Mouse (Mus musculus) right cerebral cortex, postnatal 25 days (tissue): ENCODE results near the gene Zdhhc19.
"Not testable (repeated sequence)": the region's sequence is repeated elsewhere in the genome, so short reads cannot be mapped to it uniquely, and the experiment has no call there.

Source experiments
- DNase-seq: peaks from one replicate; pipeline ENCODE4 v3.0.0; 2022

Gene Zdhhc19

DNA sequence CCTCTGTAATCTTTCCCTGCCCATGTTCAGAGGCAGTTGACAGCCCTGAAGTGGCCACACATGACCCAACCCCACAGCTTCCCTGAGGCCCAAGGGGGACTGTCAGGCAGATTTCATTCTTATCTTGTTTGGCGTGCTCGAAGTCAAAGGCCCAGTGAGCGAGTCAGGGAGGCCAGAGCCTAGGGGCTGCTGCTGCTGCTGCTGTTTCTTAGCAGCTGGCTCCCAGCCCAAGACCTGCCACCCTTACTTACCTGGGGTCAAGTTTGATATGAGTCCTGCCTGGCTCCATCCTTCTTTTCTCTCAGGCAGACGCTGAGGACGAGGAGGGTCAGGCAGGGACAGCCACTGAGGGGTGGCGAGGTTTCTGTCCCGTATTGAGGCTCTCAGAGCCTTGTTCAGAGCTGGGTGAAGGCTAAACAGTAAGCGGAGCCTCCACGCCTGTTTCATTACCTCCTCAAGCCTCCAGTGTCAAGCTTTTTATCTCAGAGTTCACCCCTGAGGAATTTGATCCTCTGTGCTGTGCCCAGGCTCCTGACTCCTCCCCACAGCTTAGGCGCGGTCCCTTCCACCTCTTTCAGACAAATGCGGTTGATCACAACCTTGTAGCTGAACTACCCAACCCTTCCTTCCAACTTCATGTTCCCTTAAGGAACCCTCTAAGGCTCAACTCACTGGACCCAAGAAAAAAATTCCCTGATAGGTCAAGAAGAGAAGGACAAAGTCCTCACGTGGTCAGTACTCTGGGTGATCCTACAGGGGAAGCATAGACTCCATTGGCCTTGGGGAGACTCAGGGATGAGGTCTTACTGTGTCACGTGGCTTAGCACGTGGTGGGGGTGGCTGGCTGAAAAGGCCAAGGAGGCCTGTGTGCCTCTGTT, 8.6 kb upstream of the Zdhhc19 start, which contains the start of gene Slc51a:
TSS of gene Slc51a (minus strand) at position 646 of the 878 bp plus-strand sequence.
- DNase-seq, result no peak

DNA sequence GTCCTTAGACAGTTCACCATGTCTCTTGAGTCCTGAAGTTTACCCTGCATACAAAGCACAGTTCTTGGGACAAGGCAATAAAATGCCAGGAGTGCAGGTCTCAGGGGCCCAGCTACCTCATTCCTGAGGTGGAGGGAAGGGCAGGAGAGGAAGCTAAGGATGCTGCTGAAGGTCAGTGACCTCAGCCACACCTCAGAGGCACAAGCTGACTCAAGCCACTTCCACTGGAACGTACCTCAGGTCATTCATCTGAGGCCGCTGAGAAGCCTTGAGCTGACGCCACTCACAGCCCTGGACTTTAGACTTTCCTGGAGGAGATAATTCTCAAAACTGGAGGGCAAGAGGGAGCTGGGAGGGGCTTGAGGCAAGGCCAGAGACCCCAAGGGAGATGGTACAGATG, 7.1 kb upstream of the Zdhhc19 start:
- no peak for DNase-seq

DNA sequence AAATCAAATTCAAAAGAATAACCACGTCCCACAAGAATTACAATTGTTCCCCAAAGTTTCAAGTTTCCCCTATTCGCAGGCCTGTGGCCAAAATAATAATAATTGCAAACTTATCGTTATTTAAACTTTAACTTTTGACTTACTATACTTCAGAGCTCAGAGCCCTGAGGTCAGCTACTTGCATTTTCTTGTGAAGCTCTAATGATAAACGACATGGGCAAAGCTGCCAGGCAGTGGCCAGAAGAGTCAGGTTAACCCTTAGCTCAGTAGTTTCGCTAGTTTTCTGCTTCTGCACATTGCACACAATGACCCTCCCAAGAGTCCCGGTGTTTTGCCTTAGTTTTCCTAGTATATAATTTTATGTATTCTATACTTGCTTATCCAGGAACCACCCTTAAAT, 1.7 kb upstream of the Zdhhc19 start:
- DNase-seq, result not testable (repeated sequence)

DNA sequence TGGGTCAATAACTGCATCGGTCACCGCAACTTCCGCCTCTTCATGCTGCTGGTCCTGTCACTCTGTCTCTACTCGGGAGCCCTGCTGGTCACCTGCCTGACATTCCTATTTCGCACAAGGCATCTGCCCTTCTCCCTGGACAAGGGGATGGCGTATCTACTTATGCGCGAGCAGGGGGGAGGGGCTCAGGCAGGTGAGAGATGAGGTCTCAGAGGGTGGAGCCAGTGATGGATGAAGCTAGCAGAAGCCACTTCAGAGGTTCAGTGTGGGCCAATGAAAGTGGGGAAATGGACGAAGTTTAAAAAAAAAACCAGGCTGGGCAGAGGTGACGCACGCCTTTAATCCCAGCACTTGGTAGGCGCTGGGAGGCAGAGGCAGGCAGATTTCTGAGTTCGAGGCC, 2.9 kb downstream of the Zdhhc19 start:
- DNase-seq, result no peak

DNA sequence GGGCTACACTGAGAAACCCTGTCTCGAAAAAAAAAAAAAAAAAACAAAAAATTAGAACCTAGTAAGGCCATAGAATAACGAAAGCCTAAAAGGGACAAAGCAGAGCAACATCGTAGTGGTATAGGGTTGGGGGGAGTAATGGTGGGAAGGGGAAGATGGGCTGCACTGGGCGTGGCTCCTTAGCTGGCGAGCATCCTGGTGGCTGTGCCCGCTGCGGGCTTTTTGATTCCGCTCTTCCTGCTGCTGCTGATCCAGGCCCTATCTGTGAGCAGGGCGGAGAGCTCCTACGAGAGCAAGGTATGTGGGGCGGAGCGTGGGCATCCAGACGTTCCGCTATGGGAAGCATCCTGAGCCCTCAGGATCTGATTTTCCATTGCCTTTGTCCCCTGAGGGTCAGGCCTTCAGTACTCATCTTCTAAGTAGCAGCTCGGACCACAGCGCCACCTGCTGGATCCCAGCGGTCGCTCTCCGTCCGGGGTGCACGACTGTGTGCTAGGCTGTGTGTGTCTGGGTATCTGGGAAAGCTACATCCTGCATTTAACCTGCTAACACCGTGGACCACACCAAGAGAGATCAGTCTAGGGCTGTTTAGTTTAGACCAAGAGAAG, 3.5 kb downstream of the Zdhhc19 start:
- peak; percentile 82 for DNase-seq

DNA sequence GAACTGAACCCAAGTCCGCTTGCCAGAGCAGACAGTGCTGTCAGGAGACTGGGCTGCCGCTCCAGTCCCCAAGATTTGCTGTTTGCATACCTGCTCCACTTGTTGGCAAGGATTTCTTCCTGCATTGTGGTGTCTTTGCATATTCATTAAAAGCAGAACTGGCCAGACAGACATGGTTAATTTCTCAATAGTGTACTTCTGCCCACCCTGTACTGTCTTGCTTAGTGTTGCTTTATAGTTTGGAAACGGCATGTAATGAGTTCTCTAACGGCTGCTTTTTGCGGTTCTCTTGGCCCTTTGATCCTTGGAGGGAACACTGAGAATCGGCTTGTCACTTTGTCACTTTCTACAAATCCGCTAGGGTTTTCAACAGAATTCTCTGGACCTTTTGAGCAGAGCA, 5.4 kb downstream of the Zdhhc19 start:
- no peak for DNase-seq

DNA sequence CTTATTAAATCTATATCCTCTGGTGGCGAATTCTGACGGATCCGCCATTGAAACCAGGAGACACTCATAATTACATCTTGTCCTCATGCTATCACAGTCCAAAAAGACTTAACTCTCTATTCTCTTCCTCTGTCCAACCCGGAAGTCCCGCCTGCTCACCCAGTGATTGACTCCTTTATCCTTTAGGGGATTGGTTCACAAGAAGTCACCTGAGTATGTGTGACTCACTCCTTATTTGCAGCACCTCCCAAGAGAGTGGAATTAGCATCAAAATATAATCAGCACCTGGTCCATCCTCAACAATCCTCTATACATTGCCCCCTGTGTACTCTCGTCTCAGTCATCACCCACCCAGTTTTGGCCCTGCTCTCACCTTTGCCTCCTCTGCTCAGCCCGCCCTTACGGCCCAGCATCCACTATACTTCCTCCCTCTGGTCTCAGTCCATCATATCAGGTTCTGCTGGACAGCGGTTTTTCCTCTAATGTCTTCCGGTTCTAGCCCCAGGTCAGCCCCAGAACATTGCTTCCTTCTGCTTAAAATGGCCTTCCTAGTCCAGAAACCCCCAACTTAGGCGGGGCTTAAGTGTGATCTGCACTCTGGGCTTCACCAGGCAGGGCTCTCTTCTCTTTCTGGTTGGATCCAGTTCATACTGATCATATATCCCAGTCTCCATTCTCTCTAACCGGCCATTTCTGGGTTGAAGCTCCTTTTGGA, 6.7 kb downstream of the Zdhhc19 start:
- DNase-seq, result no peak

DNA sequence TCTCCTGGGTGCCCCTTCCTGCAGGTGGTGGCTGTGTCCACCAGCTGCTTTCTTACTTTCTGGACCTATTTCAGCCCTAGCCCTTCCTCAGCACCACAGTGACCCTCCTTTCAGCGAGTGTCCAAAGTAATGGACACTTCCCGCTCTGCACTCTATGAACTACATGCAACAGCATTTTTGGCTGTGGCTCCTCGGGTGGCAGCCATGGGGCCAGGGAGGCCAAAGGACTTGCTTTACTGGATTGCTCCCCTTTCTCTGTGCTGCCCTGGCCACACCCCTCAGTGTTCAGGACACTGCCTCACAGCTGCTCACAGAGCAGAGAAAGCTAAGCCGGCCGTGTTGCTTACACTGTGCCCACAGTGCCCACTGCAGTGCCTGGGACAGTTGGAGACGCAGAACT, 7.6 kb downstream of the Zdhhc19 start:
- no peak for DNase-seq

DNA sequence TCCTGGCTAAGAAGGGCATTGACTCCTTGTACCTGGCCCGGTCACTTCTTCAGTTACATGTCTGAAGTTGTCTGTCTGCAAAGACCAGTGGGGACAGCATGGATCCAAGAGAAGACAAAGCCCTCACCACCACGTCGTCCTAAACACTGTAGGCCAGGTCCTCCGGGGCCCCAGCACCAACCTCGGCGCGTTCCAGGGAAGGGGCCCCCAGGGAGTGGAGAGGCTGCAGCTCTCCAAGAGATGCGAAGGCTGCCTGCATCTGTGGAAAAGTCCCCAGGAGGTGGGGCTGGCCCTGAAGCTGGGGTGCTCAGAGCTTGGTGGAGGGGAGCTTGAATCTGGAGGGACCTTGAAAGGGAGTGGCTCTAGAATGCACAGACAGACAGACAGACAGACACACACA, 10.2 kb downstream of the Zdhhc19 start:
- no peak for DNase-seq

DNA sequence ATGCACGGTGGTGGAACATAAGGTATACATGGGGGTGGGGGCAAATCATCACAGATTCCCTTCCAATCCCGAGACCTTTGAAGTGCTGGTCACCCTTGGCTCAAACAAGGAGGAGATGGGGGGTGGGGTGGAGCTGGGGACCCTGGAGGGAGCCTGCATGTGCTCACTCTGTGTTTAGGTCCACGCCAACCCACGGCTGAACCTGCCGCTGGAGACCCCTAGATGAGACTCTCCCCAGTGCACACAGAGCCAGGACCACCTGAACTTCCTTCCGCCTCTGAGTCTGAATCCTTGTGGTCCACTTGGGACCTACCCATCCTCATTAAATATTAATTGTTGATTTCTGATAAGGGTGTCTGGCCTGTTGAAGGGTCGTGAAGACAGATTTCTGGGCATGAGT, 10.8 kb downstream of the Zdhhc19 start:
- DNase-seq, result no peak

DNA sequence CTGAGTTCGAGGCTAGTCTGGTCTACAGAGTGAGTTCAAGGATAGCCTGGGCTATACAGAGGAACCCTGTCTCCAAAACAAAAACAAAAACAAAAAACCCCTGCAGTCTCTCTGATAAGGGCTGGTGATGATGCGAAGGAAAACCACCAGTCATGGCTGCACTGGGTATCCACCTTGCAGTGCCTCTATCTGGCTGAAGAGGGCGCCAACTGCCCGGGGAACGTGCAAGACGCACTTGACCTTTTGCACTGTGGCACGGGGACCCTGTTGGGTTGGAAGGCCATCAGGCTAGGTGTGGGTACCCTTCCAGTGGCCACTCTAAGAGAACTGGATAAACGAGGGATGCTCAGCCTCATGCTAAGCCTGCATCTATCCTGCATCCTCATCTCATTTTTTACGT, 11.3 kb downstream of the Zdhhc19 start:
- DNase-seq, result no peak

DNA sequence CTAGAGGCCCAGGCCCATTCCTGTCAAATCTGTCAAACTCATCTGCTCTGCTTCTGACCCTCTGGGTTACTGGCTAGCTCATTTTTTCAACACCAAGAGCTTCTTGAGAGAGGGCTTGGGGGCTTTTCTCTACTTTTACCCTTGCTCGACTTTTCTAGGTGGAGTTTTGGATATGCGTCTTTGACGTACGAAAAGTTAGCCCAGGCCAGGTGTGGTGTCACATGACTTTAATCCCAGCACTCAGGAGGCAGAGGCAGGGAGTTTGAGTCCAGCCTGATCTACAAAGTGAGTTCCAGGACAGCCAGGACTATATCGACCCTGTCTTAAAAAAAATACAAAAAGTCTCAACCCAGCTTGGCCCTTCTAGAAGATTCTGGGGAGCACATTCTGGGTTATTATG, 12.0 kb downstream of the Zdhhc19 start:
- no peak for DNase-seq

DNA sequence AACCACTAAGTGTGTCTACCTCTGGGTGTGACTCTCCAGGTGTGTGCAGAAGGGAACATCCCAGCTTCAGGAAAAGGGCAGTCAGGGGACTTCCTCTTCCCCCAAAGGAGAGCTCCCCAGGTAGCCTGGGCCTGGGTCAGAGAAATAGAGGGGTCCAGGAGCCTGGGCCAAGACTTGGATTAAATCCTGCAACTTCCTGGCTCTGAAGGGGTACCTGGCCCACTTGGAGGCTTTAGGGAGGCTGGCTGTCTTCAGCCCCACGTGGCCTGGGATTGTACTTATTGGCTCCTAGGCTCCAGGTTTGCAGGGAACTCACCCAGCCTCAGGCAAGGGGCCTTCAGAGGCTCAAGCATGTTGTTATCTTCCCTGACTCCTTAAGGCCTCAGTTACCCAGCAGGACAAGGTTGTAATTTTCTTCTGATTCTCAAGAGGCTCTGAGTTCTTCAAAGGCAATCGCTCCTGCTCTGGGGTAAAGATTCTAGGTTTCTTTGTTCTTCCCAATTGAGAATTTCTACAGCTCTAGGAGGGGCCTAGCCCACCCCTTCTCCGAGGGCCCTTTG, 12.5 kb downstream of the Zdhhc19 start:
- DNase-seq, result no peak

DNA sequence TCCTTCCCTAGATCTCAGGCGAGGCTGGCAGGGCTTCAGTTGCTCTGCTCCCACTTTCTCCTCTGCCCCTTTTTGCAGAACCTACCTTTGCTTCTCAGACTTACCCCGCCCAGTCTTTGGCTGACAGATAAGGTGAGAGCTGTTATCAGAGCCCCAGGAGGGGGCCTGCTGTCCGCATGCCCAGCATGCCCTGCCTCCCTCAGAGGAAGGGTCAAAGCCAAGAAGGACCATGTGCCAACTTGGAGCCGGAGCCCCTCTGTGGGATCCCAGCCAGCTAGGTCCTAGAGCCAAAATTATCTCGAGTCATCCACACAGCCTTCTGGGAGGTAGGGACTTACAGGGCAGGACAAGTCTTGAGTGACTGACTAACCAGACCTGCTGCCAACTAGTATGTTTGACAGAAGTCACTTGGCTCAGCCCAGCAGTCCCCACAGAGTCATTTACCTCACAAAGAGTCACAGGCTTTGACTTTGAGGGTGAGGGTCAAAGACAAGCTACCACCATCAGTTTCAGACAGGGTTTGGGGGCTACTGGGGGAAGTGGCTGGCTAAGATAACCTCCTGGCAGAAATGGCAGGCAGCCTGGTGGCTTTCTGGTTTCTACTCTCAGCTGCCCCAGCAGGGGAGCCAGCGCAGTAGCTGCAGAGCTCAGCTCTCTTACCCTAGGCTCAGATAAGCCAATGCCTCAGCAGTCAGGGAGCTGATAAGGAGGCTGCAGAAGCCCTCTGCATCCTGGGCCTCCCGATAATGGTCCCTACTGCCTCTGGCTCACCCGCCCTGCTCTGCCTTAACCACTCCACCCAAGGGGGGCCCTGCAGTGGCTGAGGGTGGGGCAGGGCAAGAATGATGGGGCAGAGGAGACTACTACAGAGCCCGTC, 13.2 kb downstream of the Zdhhc19 start:
- DNase-seq, result no peak

DNA sequence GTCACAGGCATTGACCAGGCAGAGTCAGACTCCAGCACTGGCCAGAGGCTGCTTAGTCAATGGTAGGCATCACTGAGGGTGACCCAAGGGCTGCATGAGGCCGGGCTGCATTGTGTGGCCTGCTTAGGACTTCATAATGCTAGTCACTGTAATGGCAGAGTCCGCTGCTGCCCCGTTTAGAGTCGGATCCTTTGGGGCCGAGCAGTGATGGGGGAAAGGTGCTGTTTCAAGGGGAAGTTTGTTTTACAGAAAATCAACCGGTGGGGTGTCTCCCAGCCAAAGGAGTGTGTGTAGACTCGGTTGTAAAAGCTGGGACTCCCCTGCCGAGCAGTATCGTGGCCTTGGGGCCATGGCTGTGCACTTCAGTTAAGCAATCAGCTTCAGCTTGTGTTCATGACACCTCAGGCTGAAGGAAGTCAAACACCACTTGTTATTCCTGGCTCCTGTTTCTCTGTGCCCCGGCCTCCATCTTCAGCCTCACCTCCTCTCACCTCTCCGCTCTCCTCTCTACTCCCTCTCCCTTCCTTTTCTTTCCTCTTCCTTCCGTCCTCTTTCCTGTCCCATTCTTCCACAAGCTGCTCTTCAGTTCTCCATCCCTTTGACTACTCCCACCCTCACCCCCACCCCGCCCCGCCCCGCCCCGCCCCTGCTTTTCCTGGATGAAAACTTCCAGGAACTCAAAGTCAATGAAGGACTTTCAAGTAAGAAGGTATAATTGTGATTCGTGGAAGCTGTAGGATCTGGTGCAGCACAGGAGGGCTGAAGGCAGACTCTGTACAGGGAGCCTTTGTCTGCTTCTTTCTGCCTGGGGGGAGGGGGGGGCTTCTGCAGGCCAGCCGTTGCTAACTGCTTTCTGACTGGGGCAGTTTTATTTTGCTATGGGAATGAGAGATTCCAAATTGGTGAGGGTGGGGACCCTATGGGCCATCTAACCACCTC, 14.6 kb downstream of the Zdhhc19 start:
- no peak for DNase-seq

DNA sequence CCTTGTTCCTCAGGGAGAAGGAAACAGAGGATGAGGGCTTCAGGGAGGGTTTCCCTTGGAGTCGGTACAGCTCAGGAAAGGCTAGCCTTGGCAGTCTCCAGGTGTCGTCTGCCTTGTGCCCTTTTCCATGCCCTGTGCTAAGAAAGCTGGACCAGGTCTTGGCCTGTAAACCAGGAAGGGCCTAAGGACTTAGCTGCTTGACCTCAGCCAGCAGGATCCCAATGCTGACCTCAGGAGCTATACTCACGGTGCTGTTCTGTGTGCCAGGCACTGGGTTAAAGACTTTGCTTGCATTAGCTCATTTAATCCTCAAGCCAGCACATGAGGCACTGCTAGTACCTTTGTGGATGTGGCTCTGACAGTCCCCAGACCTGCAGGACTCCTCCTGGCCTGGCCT, 15.3 kb downstream of the Zdhhc19 start:
- no peak for DNase-seq

DNA sequence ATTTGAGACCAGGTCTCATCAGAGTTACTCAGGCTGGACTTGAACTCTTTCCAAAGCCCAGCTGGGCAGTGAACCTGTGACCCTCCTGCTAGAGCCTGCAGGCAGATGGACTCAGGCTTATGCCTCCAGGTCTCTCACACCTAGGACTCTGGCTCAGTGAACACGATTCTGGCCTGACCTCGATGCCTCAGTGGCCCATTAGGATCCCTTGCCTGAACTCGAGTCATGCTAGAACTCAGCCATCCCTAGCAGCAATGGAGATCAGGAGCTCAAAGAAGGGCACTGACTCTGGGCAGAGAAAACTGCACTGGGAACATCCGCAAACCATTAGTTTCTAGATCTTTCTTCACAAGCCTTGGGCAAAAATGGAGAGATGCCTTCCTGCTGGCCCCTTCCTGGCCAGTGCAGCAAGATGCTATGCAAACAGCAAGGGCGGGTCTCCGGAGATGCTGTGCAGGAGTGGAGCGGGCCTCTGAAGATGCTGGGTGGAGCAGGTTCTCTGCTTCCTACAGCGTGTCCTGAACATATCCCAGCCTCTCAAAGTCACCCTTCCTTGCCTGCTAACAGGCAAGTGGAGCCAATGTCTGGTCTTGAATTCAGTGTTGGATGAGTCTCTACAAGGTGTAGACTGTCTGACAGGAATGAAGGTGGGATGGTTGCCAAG, 15.9 kb downstream of the Zdhhc19 start:
- DNase-seq, result no peak

DNA sequence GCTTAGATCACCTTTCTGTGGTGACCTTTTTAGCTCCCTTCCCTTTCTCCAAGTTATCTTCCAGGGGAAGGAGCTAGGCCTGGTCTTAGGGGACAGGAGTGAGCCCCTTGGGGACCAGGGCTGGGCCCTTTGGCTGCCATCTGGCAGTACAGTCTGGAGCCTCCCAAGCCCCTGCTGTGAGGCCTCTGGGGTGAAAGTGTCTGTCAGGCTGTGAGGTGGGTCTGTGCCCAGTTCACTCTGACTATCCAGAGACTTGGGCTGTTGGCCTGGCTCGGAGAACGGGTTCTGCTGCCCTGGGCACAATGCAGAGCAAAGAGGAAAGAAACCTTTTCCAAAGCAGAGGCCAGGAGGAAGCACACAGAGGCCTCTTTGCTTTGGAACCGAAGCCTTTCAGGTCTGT, 16.9 kb downstream of the Zdhhc19 start:
- no peak for DNase-seq

DNA sequence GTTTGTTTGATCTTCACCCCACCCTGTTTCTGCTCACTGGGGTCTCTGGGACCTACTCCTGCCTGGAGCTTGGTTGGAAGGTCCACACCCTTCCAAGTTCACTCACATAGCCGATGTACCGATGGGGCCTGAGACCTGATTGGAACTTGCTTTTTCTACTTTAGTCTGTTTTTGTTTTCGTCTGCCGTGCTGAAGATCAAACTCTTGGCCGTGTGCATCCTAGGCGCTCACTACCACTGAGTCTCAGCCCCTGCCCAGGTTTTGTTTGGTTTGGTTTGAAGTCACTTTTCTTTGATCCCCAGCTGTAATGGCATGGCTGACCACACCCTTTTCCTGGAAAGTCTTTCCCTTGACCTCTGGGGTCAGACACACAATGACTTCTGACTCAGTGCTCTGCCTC, 17.3 kb downstream of the Zdhhc19 start:
- no peak for DNase-seq

DNA sequence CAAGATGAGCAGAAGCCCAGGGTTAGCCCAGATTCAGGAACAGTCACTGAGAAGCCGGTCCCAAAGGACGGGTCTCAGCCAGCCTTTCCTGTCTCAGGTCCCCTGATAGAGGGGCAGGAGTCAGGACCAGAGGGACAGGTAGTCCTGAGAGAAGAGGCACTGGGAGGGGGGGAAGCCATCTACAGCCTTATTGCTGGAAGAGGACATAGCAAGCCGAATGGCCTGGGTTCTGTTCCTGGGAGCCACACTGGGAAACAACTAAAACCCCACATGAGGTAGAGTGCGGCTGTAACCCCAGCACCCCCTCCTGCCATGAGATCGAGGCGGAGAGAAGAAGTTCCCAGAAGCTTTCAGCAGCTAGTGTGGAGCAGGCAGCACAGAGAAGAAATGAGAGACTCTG, 17.9 kb downstream of the Zdhhc19 start:
- no peak for DNase-seq
